Mouse (Mus musculus) natural killer cell, adult 2 months (primary cell): ENCODE data around the gene Usp44.
A peak's percentile ranks its signal among the peaks of the same experiment; 100 is the strongest.
"Not testable (repeated sequence)": the region's sequence is repeated elsewhere in the genome, so short reads cannot be mapped to it uniquely, and the experiment has no call there.

ENCODE experiments used
- DNase-seq, 2 experiments: peaks; one replicate each; pipeline ENCODE4 v3.0.0; 2022; ENCODE audit warnings: low spot score in 2 of 2

The Usp44 gene

GRCm38 (mm10) chr10:93830931-93831729 lies at the start of gene Usp44:
Gene Usp44 (plus strand): TSS chr10:93831555.
- no peak for DNase-seq

GRCm38 (mm10) chr10:93783216-93784013 lies 47.9 kb upstream of the Usp44 start:
- no peak for DNase-seq

GRCm38 (mm10) chr10:93799711-93800362 lies 31.5 kb upstream of the Usp44 start:
- no peak for DNase-seq

- no peak for DNase-seq
Measured at GRCm38 (mm10) chr10:93800363-93800722, 31.0 kb upstream of the Usp44 start.

GRCm38 (mm10) chr10:93800895-93801294 lies 30.5 kb upstream of the Usp44 start:
- DNase-seq = no peak

- DNase-seq = no peak
Measured at GRCm38 (mm10) chr10:93803199-93803598, 28.2 kb upstream of the Usp44 start.

- DNase-seq = not testable (repeated sequence)
Measured at GRCm38 (mm10) chr10:93809438-93809837, 21.9 kb upstream of the Usp44 start.

GRCm38 (mm10) chr10:93810590-93811185 lies 20.7 kb upstream of the Usp44 start:
- DNase-seq = no peak

- DNase-seq = no peak
Measured at GRCm38 (mm10) chr10:93812098-93812497, 19.3 kb upstream of the Usp44 start.

GRCm38 (mm10) chr10:93812774-93813415 lies 18.5 kb upstream of the Usp44 start:
- peak in 1 of 2 experiments; percentile 17 for DNase-seq

GRCm38 (mm10) chr10:93813755-93814154 lies 17.6 kb upstream of the Usp44 start:
- no peak for DNase-seq

- DNase-seq = peak; percentile 9 to 36
Measured at GRCm38 (mm10) chr10:93818661-93819060, 12.7 kb upstream of the Usp44 start.

GRCm38 (mm10) chr10:93829898-93830831 lies 1.2 kb upstream of the Usp44 start:
- DNase-seq = no peak

GRCm38 (mm10) chr10:93831730-93832574 lies 597 bp downstream of the Usp44 start:
- no peak for DNase-seq

- no peak for DNase-seq
Measured at GRCm38 (mm10) chr10:93832811-93833210, 1.5 kb downstream of the Usp44 start.

- no peak for DNase-seq
Measured at GRCm38 (mm10) chr10:93833370-93833698, 2.0 kb downstream of the Usp44 start.

- peak in 1 of 2 experiments; percentile 27 for DNase-seq
Measured at GRCm38 (mm10) chr10:93833699-93834393, 2.5 kb downstream of the Usp44 start.

- no peak for DNase-seq
Measured at GRCm38 (mm10) chr10:93834394-93834745, 3.0 kb downstream of the Usp44 start.

- not testable (repeated sequence) for DNase-seq
Measured at GRCm38 (mm10) chr10:93835115-93835514, 3.8 kb downstream of the Usp44 start.
